In genomic region chr9:29250813-29251212, GRCm38 (mm10) we compare ENCODE assay signal across 21 mouse cellular contexts.
DNase-seq lines count a peak whose midpoint lies in the region; ATAC-seq and TF ChIP-seq lines count a peak whose summit lies in the region.
"Had no signal": no experiment of that assay in that cellular context is flagged by ENCODE, and none has a peak within 500 bp of the region (broad histone marks: within the 10 kb centered on the region; RNA-seq: fewer than 3 reads in every experiment).

No protein-coding gene starts in this region.

- TF ChIP-seq POLR2A in cortical plate, adult 2 months (IDR thresholded peaks at IDR 0.05; ENCODE audit: extremely low read depth, insufficient read depth, low read length): no peak

- H3K27me3 ChIP-seq in forebrain, embryonic 16.5 days (replicated peaks; ENCODE audit: control insufficient read depth, insufficient read depth, low read length): no peaks in the 10 kb centered on the region
- H3K27me3 ChIP-seq: embryonic facial prominence, embryonic 15.5 days; forebrain, embryonic 13.5 days had no signal

- no peak overlapping the region for H3K4me3 ChIP-seq in gastrocnemius, adult 2 months
- H3K4me3 ChIP-seq in left cerebral cortex, adult 2 months: no peak overlapping the region
- H3K4me3 ChIP-seq in cortical plate, adult 2 months (ENCODE audit: insufficient read depth, low read length): no peak overlapping the region
- no peak overlapping the region for H3K4me3 ChIP-seq in forebrain, embryonic 16.5 days (replicated peaks; ENCODE audit: low read length)
- H3K4me3 ChIP-seq: embryonic facial prominence, embryonic 15.5 days; forebrain, embryonic 13.5 days; midbrain, embryonic 12.5 days had no signal

- no peak overlapping the region for H3K4me2 ChIP-seq in forebrain, embryonic 16.5 days (ENCODE audit: low read length)
- H3K4me2 ChIP-seq: embryonic facial prominence, embryonic 15.5 days; forebrain, embryonic 13.5 days; heart, embryonic 11.5 days; midbrain, embryonic 12.5 days had no signal

- DNase-seq in gastrocnemius, adult 2 months: no peak
- no peak for DNase-seq in gastrocnemius, postnatal 10 days
- no peak for DNase-seq in left cerebral cortex, adult 2 months (ENCODE audit: extremely low spot score in 1 of 2, low spot score in 2 of 2)
- no peak for DNase-seq in left cerebral cortex, postnatal 36 days (ENCODE audit: low spot score in 2 of 2)
- peak; percentile 14 for DNase-seq in ES-CJ7 (ENCODE audit: low read depth, low spot score)
- no peak for DNase-seq in cerebellum, adult 9-11 months
- DNase-seq: B cell, adult 2 months; cerebellum, postnatal 36 days; gastrocnemius, postnatal 14 days; kidney, postnatal 10 days; liver; lung, postnatal 14 days; right cerebral cortex, postnatal 25 days had no signal

- no peak overlapping the region for H3K27ac ChIP-seq in gastrocnemius, adult 2 months
- H3K27ac ChIP-seq in left cerebral cortex, adult 2 months: no peak overlapping the region
- no peak overlapping the region for H3K27ac ChIP-seq in cortical plate, adult 2 months (ENCODE audit: insufficient read depth, low read length)
- no peak overlapping the region for H3K27ac ChIP-seq in forebrain, embryonic 16.5 days (ENCODE audit: low read length)
- H3K27ac ChIP-seq: embryonic facial prominence, embryonic 15.5 days; forebrain, embryonic 13.5 days; midbrain, embryonic 12.5 days had no signal

- peak; percentile 31 for TF ChIP-seq CTCF in gastrocnemius, adult 2 months (IDR thresholded peaks at IDR 0.05)
- TF ChIP-seq CTCF in left cerebral cortex, adult 2 months (IDR thresholded peaks at IDR 0.05): peak; percentile 57
- peak; percentile 39; the same call in 1 of the 2 replicates for TF ChIP-seq CTCF in cortical plate, adult 2 months (IDR thresholded peaks at IDR 0.05; ENCODE audit: extremely low read depth, insufficient read depth, low read length)

- H3K9me3 ChIP-seq in forebrain, embryonic 16.5 days (ENCODE audit: control insufficient read depth, low read length): no peaks in the 10 kb centered on the region
- H3K9me3 ChIP-seq: embryonic facial prominence, embryonic 15.5 days; forebrain, embryonic 13.5 days; midbrain, embryonic 12.5 days had no signal

- no peak overlapping the region for H3K9ac ChIP-seq in forebrain, embryonic 16.5 days (replicated peaks; ENCODE audit: low read depth, low read length)
- H3K9ac ChIP-seq: embryonic facial prominence, embryonic 15.5 days; forebrain, embryonic 13.5 days; midbrain, embryonic 12.5 days had no signal

- ATAC-seq in forebrain, embryonic 16.5 days: no peak
- ATAC-seq: forebrain, embryonic 13.5 days; inflammation-experienced regulatory T-cells, adult 6 months had no signal

- no peaks in the 10 kb centered on the region for H3K4me1 ChIP-seq in cortical plate, adult 2 months (ENCODE audit: control insufficient read depth, insufficient read depth, low read length)
- peaks cover 8% of the 10 kb centered on the region for H3K4me1 ChIP-seq in forebrain, embryonic 16.5 days (replicated peaks; ENCODE audit: control insufficient read depth, insufficient read depth, low read length)
- H3K4me1 ChIP-seq: embryonic facial prominence, embryonic 15.5 days; midbrain, embryonic 12.5 days had no signal

- no peaks in the 10 kb centered on the region for H3K36me3 ChIP-seq in forebrain, embryonic 16.5 days (ENCODE audit: control insufficient read depth, insufficient read depth)
- H3K36me3 ChIP-seq: embryonic facial prominence, embryonic 15.5 days; G1E; midbrain, embryonic 12.5 days had no signal

- 67% methylated on average over 3 of the region's 3 CpGs for WGBS in forebrain, embryonic 16.5 days

- intact Hi-C loops in gastrocnemius, adult 2 months (cut with DNase I): no loop called here
- intact Hi-C loops in left cerebral cortex, adult 2 months (cut with DNase I): no loop called here
- intact Hi-C loops in left cerebral cortex, postnatal 36 days (cut with DNase I): no loop called here
